24 mouse cellular contexts compared by ENCODE assay signal in genomic region chr7:19620811-19621210, GRCm38 (mm10). TPM values are rescaled to one million over a fixed set of nuclear protein-coding genes. Genes with fewer than 3 reads are reported as not detected.
DNase-seq lines count a peak whose midpoint lies in the region; ATAC-seq lines count a peak whose summit lies in the region.
"Had no signal": no experiment of that assay in that cellular context is flagged by ENCODE, and none has a peak within 500 bp of the region (broad histone marks: within the 10 kb centered on the region; RNA-seq: fewer than 3 reads in every experiment).

No protein-coding gene starts in this region.

- no peaks in the 10 kb centered on the region for H3K36me3 ChIP-seq in forebrain, embryonic 14.5 days (ENCODE audit: control insufficient read depth, insufficient read depth, low read length)
- no peaks in the 10 kb centered on the region for H3K36me3 ChIP-seq in forebrain, embryonic 13.5 days (ENCODE audit: poor library complexity, severe bottlenecking)
- H3K36me3 ChIP-seq: embryonic facial prominence, embryonic 10.5 days; forebrain, embryonic 15.5 days; hindbrain, embryonic 15.5 days; liver, embryonic 12.5 days had no signal

- WGBS in forebrain, embryonic 14.5 days = 87% methylated on average over 7 of the region's 7 CpGs
- 91% methylated on average over 7 of the region's 7 CpGs for WGBS in forebrain, embryonic 13.5 days

- no peak overlapping the region for H3K9ac ChIP-seq in forebrain, embryonic 14.5 days (ENCODE audit: low read length)
- no peak overlapping the region for H3K9ac ChIP-seq in forebrain, embryonic 13.5 days
- H3K9ac ChIP-seq: forebrain, embryonic 15.5 days; hindbrain, embryonic 15.5 days; liver, embryonic 12.5 days; lung, embryonic 14.5 days had no signal

- no peaks in the 10 kb centered on the region for H3K27me3 ChIP-seq in forebrain, embryonic 14.5 days (replicated peaks; ENCODE audit: control insufficient read depth, insufficient read depth, low read length)
- peaks cover 24% of the 10 kb centered on the region for H3K27me3 ChIP-seq in forebrain, embryonic 13.5 days
- H3K27me3 ChIP-seq: hindbrain, embryonic 15.5 days had no signal

- peaks cover 4% of the 10 kb centered on the region; the same call in 1 of the 2 replicates for H3K4me1 ChIP-seq in forebrain, embryonic 14.5 days (ENCODE audit: control insufficient read depth, insufficient read depth, low read length)
- H3K4me1 ChIP-seq in forebrain, embryonic 13.5 days = peaks cover 6% of the 10 kb centered on the region

- ATAC-seq in forebrain, embryonic 14.5 days = no peak
- ATAC-seq in forebrain, embryonic 13.5 days = no peak
- ATAC-seq: activated CD4-positive, CD25-positive, alpha-beta regulatory T cell, adult 4 months; forebrain, embryonic 15.5 days; intestine, embryonic 16.5 days; liver, embryonic 12.5 days had no signal

- H3K9me3 ChIP-seq in forebrain, embryonic 14.5 days (replicated peaks; ENCODE audit: control insufficient read depth, low read length) = no peaks in the 10 kb centered on the region
- no peaks in the 10 kb centered on the region for H3K9me3 ChIP-seq in forebrain, embryonic 13.5 days (replicated peaks)
- H3K9me3 ChIP-seq: embryonic facial prominence, embryonic 10.5 days; forebrain, embryonic 15.5 days; hindbrain, embryonic 15.5 days; liver, embryonic 12.5 days had no signal

- H3K4me3 ChIP-seq in forebrain, embryonic 14.5 days (ENCODE audit: low read depth, low read length) = no peak overlapping the region
- H3K4me3 ChIP-seq in forebrain, embryonic 13.5 days = no peak overlapping the region
- H3K4me3 ChIP-seq: embryonic facial prominence, embryonic 10.5 days; forebrain, embryonic 15.5 days; heart, adult 2 months; hindbrain, embryonic 15.5 days; liver, embryonic 12.5 days had no signal

- no peak overlapping the region for H3K4me2 ChIP-seq in forebrain, embryonic 14.5 days (ENCODE audit: low read length)
- H3K4me2 ChIP-seq in forebrain, embryonic 13.5 days = no peak overlapping the region
- H3K4me2 ChIP-seq: forebrain, embryonic 15.5 days; hindbrain, embryonic 15.5 days; liver, embryonic 12.5 days; lung, embryonic 14.5 days; midbrain, embryonic 11.5 days had no signal

- no peak overlapping the region for H3K27ac ChIP-seq in forebrain, embryonic 14.5 days (ENCODE audit: low read depth, low read length)
- no peak overlapping the region for H3K27ac ChIP-seq in forebrain, embryonic 13.5 days
- H3K27ac ChIP-seq: embryonic facial prominence, embryonic 10.5 days; forebrain, embryonic 15.5 days; heart, adult 2 months; hindbrain, embryonic 15.5 days; liver, embryonic 12.5 days; macrophage had no signal

- peak; percentile 14 for DNase-seq in forebrain, embryonic 14.5 days (ENCODE audit: low spot score)
- DNase-seq in right cerebral cortex, adult 18-20 months = peak; percentile 71
- no peak for DNase-seq in right cerebral cortex, postnatal 14 days
- DNase-seq in layer of hippocampus, postnatal 14 days (ENCODE audit: low spot score in 2 of 2) = peak; percentile 36 to 75
- peak; percentile 51 to 62 for DNase-seq in right cerebral cortex, postnatal 36 days (ENCODE audit: low spot score in 2 of 2)
- DNase-seq in spleen, postnatal 36 days (ENCODE audit: low spot score in 2 of 2) = no peak
- DNase-seq in lung, postnatal 36 days = no peak
- DNase-seq: adrenal gland, postnatal 10 days; cerebellum, adult 2 months; gastrocnemius, postnatal 10 days; heart, adult 2 months; heart, postnatal 36 days; kidney, postnatal 4 days; lung, embryonic 14.5 days; retina, postnatal 1 day had no signal

RNA-seq across cellular contexts. Expression of gene Relb, which starts 8.4 kb away (rescaled TPM):
- polyA plus RNA-seq in forebrain, embryonic 14.5 days (2014; fragmentation: Nextera tagmentation; extraction: Ambion mirVana) = 2.8 and 3.0 TPM in 2 replicates
- polyA plus RNA-seq in forebrain, embryonic 13.5 days (2015; fragmentation: Nextera tagmentation; extraction: Ambion mirVana) = 1.5 and 2.6 TPM in 2 replicates
- total RNA-seq in layer of hippocampus, postnatal 14 days (2021) = 10 to 100 TPM in 1 of 2 experiments, 1 to 10 TPM in 1; 9.9 to 10.5 TPM

RNA-seq across cellular contexts. Expression of gene Clasrp, which starts 16.5 kb away (rescaled TPM):
- polyA plus RNA-seq in forebrain, embryonic 14.5 days (2014; fragmentation: Nextera tagmentation; extraction: Ambion mirVana) = 27.1 and 40.1 TPM in 2 replicates
- polyA plus RNA-seq in forebrain, embryonic 13.5 days (2015; fragmentation: Nextera tagmentation; extraction: Ambion mirVana) = 54.0 and 55.7 TPM in 2 replicates
- total RNA-seq in layer of hippocampus, postnatal 14 days (2021) = 10 to 100 TPM; 85.8 to 95.0 TPM

RNA-seq across cellular contexts. Expression of gene Gemin7, which starts 43.4 kb away (rescaled TPM):
- 134 and 146 TPM in 2 replicates for polyA plus RNA-seq in forebrain, embryonic 14.5 days (2014; fragmentation: Nextera tagmentation; extraction: Ambion mirVana)
- polyA plus RNA-seq in forebrain, embryonic 13.5 days (2015; fragmentation: Nextera tagmentation; extraction: Ambion mirVana) = 130 TPM in 2 replicates
- total RNA-seq in layer of hippocampus, postnatal 14 days (2021) = 10 to 100 TPM; 39.8 to 43.3 TPM

RNA-seq across cellular contexts. Expression of gene Zfp296, which starts 43.7 kb away (rescaled TPM):
- polyA plus RNA-seq in forebrain, embryonic 14.5 days (2014; fragmentation: Nextera tagmentation; extraction: Ambion mirVana) = 0.15 TPM in 1 of 2 replicates, not detected in the other
- 0.23 and 0.35 TPM in 2 replicates for polyA plus RNA-seq in forebrain, embryonic 13.5 days (2015; fragmentation: Nextera tagmentation; extraction: Ambion mirVana)
- under 1 TPM in 1 of 2 experiments, not detected in 1; 0.53 TPM for total RNA-seq in layer of hippocampus, postnatal 14 days (2021)

RNA-seq across cellular contexts. Expression of gene Clptm1, which starts 44.0 kb away (rescaled TPM):
- polyA plus RNA-seq in forebrain, embryonic 14.5 days (2014; fragmentation: Nextera tagmentation; extraction: Ambion mirVana) = 86.4 and 94.9 TPM in 2 replicates
- polyA plus RNA-seq in forebrain, embryonic 13.5 days (2015; fragmentation: Nextera tagmentation; extraction: Ambion mirVana) = 64.2 and 71.3 TPM in 2 replicates
- total RNA-seq in layer of hippocampus, postnatal 14 days (2021) = 100 to 1,000 TPM; 151 to 160 TPM

Comparison
In these comparisons a context has a peak if more than half of its experiments do, and no peak if none do; other contexts are left out.
1. DNase-seq: peak in forebrain, embryonic 14.5 days (single experiment), right cerebral cortex, adult 18-20 months (single experiment), layer of hippocampus, postnatal 14 days (2 of 2) and right cerebral cortex, postnatal 36 days (2 of 2); none in right cerebral cortex, postnatal 14 days (single experiment), spleen, postnatal 36 days (0 of 2) and lung, postnatal 36 days (single experiment).